Mouse (Mus musculus): ENCODE data around the gene Tmed5. TPM values are rescaled to one million over a fixed set of nuclear protein-coding genes. Genes with fewer than 3 reads are reported as not detected.

Gene Tmed5
- total RNA-seq, 4 experiments from 2014 or later = 31.7 to 35.3 (median 32.7) TPM

Other genes with a start within 250 kb of the Tmed5 start
- 10 to 100 TPM; 24.1 to 35.4 (median 32.1) TPM for gene Rpl5, start 232.1 kb downstream of the Tmed5 start, total RNA-seq (2022)
- 10 to 100 TPM in 3 of 4 experiments, 1 to 10 TPM in 1; 9.3 to 12.1 (median 11.2) TPM for gene Fam69a, start 145.5 kb downstream of the Tmed5 start, total RNA-seq (2022)
- 10 to 100 TPM in 2 of 4 experiments, 1 to 10 TPM in 2; 9.6 to 13.5 (median 10.5) TPM for gene Mtf2, start 66.9 kb downstream of the Tmed5 start, total RNA-seq (2022)
- under 1 TPM; 0.06 to 0.38 (median 0.22) TPM for gene Ccdc18, start 255 bp upstream of the Tmed5 start, total RNA-seq (2022)
- 10 to 100 TPM; 18.3 to 21.6 (median 19.3) TPM for gene Dr1, start 136.3 kb upstream of the Tmed5 start, total RNA-seq (2022)
- gene Pigg, start 180.0 kb upstream of the Tmed5 start, total RNA-seq (2022) = 10 to 100 TPM; 10.4 to 12.9 (median 12.2) TPM
- gene Gm42517, start 235.3 kb upstream of the Tmed5 start, total RNA-seq (2022) = 1 to 10 TPM; 2.6 to 4.8 (median 3.6) TPM